Mouse (Mus musculus): ENCODE results near the gene Fyco1. TPM values are rescaled to one million over a fixed set of nuclear protein-coding genes. Genes with fewer than 3 reads are reported as not detected.
A peak's percentile ranks its signal among the peaks of the same experiment; 100 is the strongest.
"Not testable (repeated sequence)": the region's sequence is repeated elsewhere in the genome, so short reads cannot be mapped to it uniquely, and the experiment has no call there.

Fyco1 gene
- polyA plus RNA-seq, 1 experiment: 25.5 TPM

DNA sequence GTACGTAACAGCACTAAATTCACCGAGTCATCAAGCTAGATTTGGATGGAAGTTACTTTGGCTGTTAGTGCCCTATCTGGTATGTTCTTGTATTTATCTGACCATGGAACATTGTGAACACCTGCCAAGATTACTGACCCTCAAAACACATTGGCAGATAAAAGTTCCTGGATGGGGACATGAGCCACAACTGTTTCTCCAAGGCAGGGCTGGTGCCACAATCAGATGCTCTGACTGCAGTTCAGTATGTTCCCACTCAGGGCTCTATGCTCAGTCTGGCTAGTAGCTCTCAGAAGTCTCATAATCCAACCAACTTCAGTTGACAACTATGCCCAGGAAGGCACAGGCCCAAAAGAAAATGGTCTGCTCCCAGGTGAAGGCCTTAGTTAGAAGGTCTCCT lies 49.3 kb downstream of the Fyco1 start:
- TF ChIP-seq POLR2A (IDR thresholded peaks at IDR 0.05; ENCODE audit: control insufficient read depth, low read depth, low read length): no peak
- no peak for TF ChIP-seq CTCF (IDR thresholded peaks at IDR 0.05; ENCODE audit: control insufficient read depth, insufficient read depth, insufficient replicate concordance, low read depth, low read length)
- Histone ChIP-seq H3K36me3 (ENCODE audit: control insufficient read depth, insufficient read depth, low read length) (no peaks in the 10 kb centered on the region; the same call in 1 of the 2 replicates), H3K4me1 (ENCODE audit: control insufficient read depth, insufficient read depth, low read length) (no peaks in the 10 kb centered on the region), H3K27me3 (ENCODE audit: control insufficient read depth, insufficient read depth, low read length) (no peaks in the 10 kb centered on the region), H3K27ac (ENCODE audit: control insufficient read depth, insufficient read depth, low read depth, low read length) (peak overlapping the region; percentile 39; the same call in 1 of the 2 replicates), H3K4me3 (ENCODE audit: control insufficient read depth, low read depth, low read length) (no peak overlapping the region)

DNA sequence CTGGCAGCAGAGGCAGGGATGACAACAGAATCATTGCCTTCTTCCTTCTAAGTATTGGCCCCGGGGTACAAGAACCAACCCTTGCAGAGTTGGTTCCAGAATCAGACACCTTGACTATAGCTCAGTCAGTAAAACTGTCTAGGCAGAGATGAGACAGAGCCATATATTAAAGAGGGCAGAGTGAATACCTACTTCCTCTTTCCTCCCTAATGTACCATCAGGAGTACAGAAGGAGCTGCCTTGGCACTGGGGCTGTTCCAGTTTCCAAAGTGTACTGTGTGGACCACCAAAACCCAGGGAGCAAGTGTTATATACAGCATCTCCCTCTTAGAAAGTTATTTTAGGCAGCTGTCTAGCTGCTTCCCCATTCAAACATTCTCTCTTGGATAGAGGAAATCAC lies 50.2 kb downstream of the Fyco1 start:
- H3K4me3 ChIP-seq (ENCODE audit: control insufficient read depth, low read depth, low read length): no peak overlapping the region
- TF ChIP-seq POLR2A (IDR thresholded peaks at IDR 0.05; ENCODE audit: control insufficient read depth, low read depth, low read length) (no peak), CTCF (IDR thresholded peaks at IDR 0.05; ENCODE audit: control insufficient read depth, insufficient read depth, insufficient replicate concordance, low read depth, low read length) (no peak)
- H3K27ac ChIP-seq (ENCODE audit: control insufficient read depth, insufficient read depth, low read depth, low read length): no peak overlapping the region

DNA sequence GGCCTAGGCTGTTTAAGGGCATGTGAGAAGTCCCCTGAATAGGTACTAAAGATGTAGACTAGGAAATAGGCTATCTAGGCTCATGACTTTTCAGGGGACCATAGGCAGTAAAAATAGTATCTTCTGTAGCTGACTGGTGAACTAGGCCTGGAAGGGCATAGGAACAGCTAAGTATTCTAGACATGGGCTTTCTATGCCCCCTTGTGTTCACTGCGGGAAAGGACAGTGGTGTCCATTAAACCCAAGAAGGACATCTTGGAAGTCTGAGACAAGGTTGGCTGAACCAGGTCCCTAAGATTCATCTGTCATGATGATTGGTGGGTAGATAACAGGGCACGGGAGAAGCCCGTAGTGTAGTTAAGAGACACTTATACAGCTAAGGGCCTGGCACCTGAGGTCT lies 55.5 kb downstream of the Fyco1 start:
- TF ChIP-seq POLR2A (IDR thresholded peaks at IDR 0.05; ENCODE audit: control insufficient read depth, low read depth, low read length) (no peak), CTCF (IDR thresholded peaks at IDR 0.05; ENCODE audit: control insufficient read depth, insufficient read depth, insufficient replicate concordance, low read depth, low read length) (no peak)
- Histone ChIP-seq H3K27me3 (ENCODE audit: control insufficient read depth, insufficient read depth, low read length) (no peaks in the 10 kb centered on the region), H3K27ac (ENCODE audit: control insufficient read depth, insufficient read depth, low read depth, low read length) (no peak overlapping the region), H3K4me3 (ENCODE audit: control insufficient read depth, low read depth, low read length) (no peak overlapping the region), H3K36me3 (ENCODE audit: control insufficient read depth, insufficient read depth, low read length) (peaks cover 5% of the 10 kb centered on the region), H3K4me1 (ENCODE audit: control insufficient read depth, insufficient read depth, low read length) (no peaks in the 10 kb centered on the region)

More for the DNA sequence above, 50.2 kb downstream of the Fyco1 start:
- Histone ChIP-seq H3K36me3 (ENCODE audit: control insufficient read depth, insufficient read depth, low read length) (no peaks in the 10 kb centered on the region; the same call in 1 of the 2 replicates), H3K4me1 (ENCODE audit: control insufficient read depth, insufficient read depth, low read length) (no peaks in the 10 kb centered on the region), H3K27me3 (ENCODE audit: control insufficient read depth, insufficient read depth, low read length) (no peaks in the 10 kb centered on the region)

DNA sequence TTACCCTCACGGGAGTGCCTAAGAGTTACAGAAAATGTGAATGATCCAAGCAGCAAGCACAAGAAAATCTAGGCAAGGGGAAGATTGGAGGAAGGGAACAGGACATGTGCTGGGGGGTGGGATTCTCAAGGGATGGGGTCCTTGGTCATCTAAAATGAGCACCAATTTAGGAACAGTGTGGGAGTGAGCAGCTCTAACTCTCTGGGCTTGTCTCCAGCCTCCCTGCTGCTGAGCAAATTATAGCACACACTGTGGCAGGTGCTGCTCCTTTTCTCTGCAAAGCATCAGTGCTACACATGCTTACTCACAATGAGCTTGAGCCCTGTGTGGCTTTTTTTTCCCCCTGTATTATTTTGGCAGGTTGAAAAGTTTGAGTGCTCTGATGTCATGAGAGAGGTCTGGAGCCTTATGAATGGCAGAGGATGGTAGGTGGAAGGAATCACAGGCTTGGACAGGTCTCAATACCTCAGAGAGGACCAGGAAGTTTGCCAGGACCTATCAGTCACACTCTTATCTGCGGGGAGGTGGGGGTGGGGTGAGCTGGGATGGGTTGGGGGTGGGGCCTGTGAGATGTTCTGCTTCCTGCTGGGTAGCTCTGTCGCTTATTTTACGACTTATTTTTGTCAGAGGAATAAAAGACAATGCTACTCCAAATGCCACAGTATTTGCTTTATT lies 62.7 kb downstream of the Fyco1 start:
- Histone ChIP-seq H3K36me3 (ENCODE audit: control insufficient read depth, insufficient read depth, low read length) (peaks cover 5% of the 10 kb centered on the region; the same call in 1 of the 2 replicates), H3K4me1 (ENCODE audit: control insufficient read depth, insufficient read depth, low read length) (no peaks in the 10 kb centered on the region), H3K27ac (ENCODE audit: control insufficient read depth, insufficient read depth, low read depth, low read length) (no peak overlapping the region), H3K4me3 (ENCODE audit: control insufficient read depth, low read depth, low read length) (no peak overlapping the region), H3K27me3 (ENCODE audit: control insufficient read depth, insufficient read depth, low read length) (no peaks in the 10 kb centered on the region)
- no peak for TF ChIP-seq CTCF (IDR thresholded peaks at IDR 0.05; ENCODE audit: control insufficient read depth, insufficient read depth, insufficient replicate concordance, low read depth, low read length)

DNA sequence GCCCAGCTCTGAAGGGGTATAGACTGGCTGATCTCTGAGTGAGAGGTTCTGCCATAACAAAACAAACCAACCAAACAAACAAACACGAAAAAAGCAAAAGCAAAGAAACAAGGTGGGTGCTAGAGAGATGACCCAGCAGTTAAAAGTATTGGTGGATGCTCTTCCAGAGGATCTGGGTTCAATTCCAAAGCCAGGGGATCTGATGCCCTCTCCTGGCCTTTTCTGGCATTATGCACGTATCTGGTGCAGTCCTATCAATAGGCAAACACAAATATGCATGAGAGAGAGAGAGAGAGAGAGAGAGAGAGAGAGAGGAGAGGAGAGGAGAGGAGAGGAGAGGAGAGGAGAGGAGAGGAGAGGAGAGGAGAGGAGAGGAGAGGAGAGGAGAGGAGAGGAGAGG lies 78.4 kb downstream of the Fyco1 start:
- H3K27me3 ChIP-seq (ENCODE audit: control insufficient read depth, insufficient read depth, low read length); H3K4me3 ChIP-seq (ENCODE audit: control insufficient read depth, low read depth, low read length); H3K4me1 ChIP-seq (ENCODE audit: control insufficient read depth, insufficient read depth, low read length); H3K36me3 ChIP-seq (ENCODE audit: control insufficient read depth, insufficient read depth, low read length); H3K27ac ChIP-seq (ENCODE audit: control insufficient read depth, insufficient read depth, low read depth, low read length): not testable (repeated sequence)

DNA sequence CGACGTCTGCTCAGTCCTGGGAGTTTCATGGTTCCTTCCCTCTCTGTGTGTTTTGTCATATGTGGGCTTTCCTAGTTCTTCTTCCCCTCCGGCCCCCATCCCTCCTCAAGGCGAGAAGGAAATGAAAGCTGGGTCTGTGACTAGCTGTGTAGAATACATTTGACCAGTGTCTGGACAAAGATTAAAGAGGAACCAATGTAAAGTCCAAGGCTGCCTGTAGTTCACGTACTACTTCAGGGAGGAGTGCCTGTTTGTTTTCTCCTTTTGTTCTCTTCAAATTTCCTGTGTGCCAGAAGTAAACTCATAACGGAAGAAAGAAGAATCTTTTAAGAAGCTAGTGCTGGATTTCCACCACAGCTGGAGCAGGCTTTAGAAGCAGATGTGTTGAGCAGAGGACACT lies 82.2 kb downstream of the Fyco1 start:
- no peak overlapping the region for H3K4me3 ChIP-seq (ENCODE audit: control insufficient read depth, low read depth, low read length)
- no peaks in the 10 kb centered on the region for H3K36me3 ChIP-seq (ENCODE audit: control insufficient read depth, insufficient read depth, low read length)
- no peak overlapping the region for H3K27ac ChIP-seq (ENCODE audit: control insufficient read depth, insufficient read depth, low read depth, low read length)
- TF ChIP-seq CTCF (IDR thresholded peaks at IDR 0.05; ENCODE audit: control insufficient read depth, insufficient read depth, insufficient replicate concordance, low read depth, low read length): no peak
- TF ChIP-seq POLR2A (IDR thresholded peaks at IDR 0.05; ENCODE audit: control insufficient read depth, low read depth, low read length): no peak
- H3K27me3 ChIP-seq (ENCODE audit: control insufficient read depth, insufficient read depth, low read length): no peaks in the 10 kb centered on the region
- H3K4me1 ChIP-seq (ENCODE audit: control insufficient read depth, insufficient read depth, low read length): no peaks in the 10 kb centered on the region

DNA sequence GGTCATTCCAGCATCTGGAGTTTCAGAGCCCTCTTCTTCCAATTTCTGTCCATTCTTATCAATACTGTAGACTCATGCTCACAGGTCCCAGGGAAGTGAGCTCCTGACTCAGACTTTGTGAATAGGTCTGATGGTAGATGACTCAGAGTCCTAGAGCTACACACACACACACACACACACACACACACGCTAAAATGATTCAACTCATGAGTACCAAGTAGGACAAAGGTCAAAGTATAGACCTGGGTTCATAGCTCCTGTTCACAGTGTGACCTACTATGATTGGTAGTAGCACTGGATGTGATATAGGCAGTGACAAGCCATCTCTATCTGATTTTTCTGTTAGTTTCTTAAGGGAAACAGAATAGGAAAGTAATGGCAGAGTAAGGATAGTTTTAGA lies 83.3 kb downstream of the Fyco1 start:
- no peak overlapping the region for H3K27ac ChIP-seq (ENCODE audit: control insufficient read depth, insufficient read depth, low read depth, low read length)
- no peaks in the 10 kb centered on the region for H3K36me3 ChIP-seq (ENCODE audit: control insufficient read depth, insufficient read depth, low read length)
- no peak for TF ChIP-seq POLR2A (IDR thresholded peaks at IDR 0.05; ENCODE audit: control insufficient read depth, low read depth, low read length)
- TF ChIP-seq CTCF (IDR thresholded peaks at IDR 0.05; ENCODE audit: control insufficient read depth, insufficient read depth, insufficient replicate concordance, low read depth, low read length): no peak
- H3K4me3 ChIP-seq (ENCODE audit: control insufficient read depth, low read depth, low read length): no peak overlapping the region
- H3K27me3 ChIP-seq (ENCODE audit: control insufficient read depth, insufficient read depth, low read length): no peaks in the 10 kb centered on the region
- no peaks in the 10 kb centered on the region for H3K4me1 ChIP-seq (ENCODE audit: control insufficient read depth, insufficient read depth, low read length)

DNA sequence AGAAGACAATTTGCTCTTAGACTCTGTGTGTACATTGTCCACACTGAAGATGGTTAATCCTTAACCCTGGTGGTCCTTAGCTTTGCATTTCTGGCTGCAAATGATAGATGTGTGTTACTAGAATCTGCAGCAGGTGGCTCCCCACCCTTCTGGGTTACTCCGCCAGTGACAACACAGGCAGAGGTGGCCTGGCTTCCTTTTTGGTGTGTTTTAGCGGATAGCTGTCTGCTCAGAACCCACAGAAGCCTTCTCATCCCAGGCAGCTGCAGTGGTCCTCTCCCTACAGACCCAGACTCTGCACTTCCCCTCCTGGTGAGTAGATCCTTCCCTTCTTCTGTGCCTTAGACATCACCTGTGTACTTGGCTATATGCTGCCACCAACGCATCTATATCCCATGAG lies 84.7 kb downstream of the Fyco1 start:
- H3K27ac ChIP-seq (ENCODE audit: control insufficient read depth, insufficient read depth, low read depth, low read length): no peak overlapping the region
- no peak overlapping the region for H3K4me3 ChIP-seq (ENCODE audit: control insufficient read depth, low read depth, low read length)
- H3K4me1 ChIP-seq (ENCODE audit: control insufficient read depth, insufficient read depth, low read length): no peaks in the 10 kb centered on the region
- TF ChIP-seq POLR2A (IDR thresholded peaks at IDR 0.05; ENCODE audit: control insufficient read depth, low read depth, low read length) (no peak), CTCF (IDR thresholded peaks at IDR 0.05; ENCODE audit: control insufficient read depth, insufficient read depth, insufficient replicate concordance, low read depth, low read length) (no peak)
- no peaks in the 10 kb centered on the region for H3K36me3 ChIP-seq (ENCODE audit: control insufficient read depth, insufficient read depth, low read length)
- H3K27me3 ChIP-seq (ENCODE audit: control insufficient read depth, insufficient read depth, low read length): no peaks in the 10 kb centered on the region

Measured in testis, adult 2 months (tissue).